Mouse (Mus musculus) heart, adult 10 weeks (tissue): ENCODE results near the gene Gm14409. TPM values are rescaled to one million over a fixed set of nuclear protein-coding genes. Genes with fewer than 3 reads are reported as not detected.

Source experiments
- polyA plus RNA-seq: library from polyadenylated mRNA; stranded (reverse); fragments of 350-450 nt; fragmentation: Illumina TruSeq; extraction: RNeasy Lipid Tissue Mini Kit (QIAGEN cat#74804); gene quantifications from one replicate; pipeline ENCODE4 v1.2.3, GENCODE M21; 2014; ENCODE audit warnings: low read depth, low replicate concordance

Gm14409 gene
- not detected for polyA plus RNA-seq

DNA sequence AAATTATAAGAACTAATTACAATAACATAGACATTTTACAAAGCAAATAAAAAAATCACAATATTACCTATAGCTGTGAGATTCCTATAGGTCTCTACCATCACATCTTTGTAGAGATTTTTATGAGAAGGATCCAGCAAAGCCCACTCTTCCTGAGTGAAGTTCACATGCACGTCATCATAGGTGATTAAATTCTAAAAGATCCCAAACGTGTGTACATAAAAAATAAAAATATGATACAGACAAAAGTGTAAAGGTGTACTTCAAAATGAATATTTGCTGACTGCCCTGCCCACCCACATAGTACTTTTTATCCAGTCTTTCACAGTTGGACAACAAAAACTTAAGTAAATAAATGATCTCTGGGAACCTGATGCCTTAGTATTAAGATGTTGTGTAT is at the start of gene Gm14409:
TSS of gene Gm14409 (minus strand) at position 101 of the 400 bp plus-strand sequence.

Other genes with a start within 250 kb of the Gm14409 start
- not detected for gene Gm14401, start 192.7 kb downstream of the Gm14409 start, polyA plus RNA-seq
- 8.5 TPM for gene Gm14410, start 60.6 kb downstream of the Gm14409 start, polyA plus RNA-seq
- gene Gm14412, start 57.3 kb upstream of the Gm14409 start, polyA plus RNA-seq = 0.68 TPM
- gene Gm14418, start 131.3 kb upstream of the Gm14409 start, polyA plus RNA-seq = 7.0 TPM
- gene Zfp970, start 197.7 kb upstream of the Gm14409 start, polyA plus RNA-seq = 100 TPM
- gene Gm14403, start 231.2 kb upstream of the Gm14409 start, polyA plus RNA-seq = 36.5 TPM